Mouse (Mus musculus) right cerebral cortex, postnatal 10 days (tissue): Measurements from ENCODE around the gene March7.

Experiments
- DNase-seq, 2 experiments: peaks; one replicate each; pipeline ENCODE4 v3.0.0; 2021; ENCODE audit warnings: low spot score in 2 of 2

March7 gene

GRCm38 (mm10) chr2:60209703-60210651, at the start of gene March7, which contains the start of gene Baz2b:
Gene March7 (plus strand): TSS chr2:60209887.
Gene Baz2b (minus strand): TSS chr2:60209839.
- peak; percentile 86 to 91 for DNase-seq

- DNase-seq: no peak
Measured at GRCm38 (mm10) chr2:60163744-60164143, 45.9 kb upstream of the March7 start.

GRCm38 (mm10) chr2:60165679-60166078, 44.0 kb upstream of the March7 start:
- no peak for DNase-seq

- DNase-seq: no peak
Measured at GRCm38 (mm10) chr2:60166878-60167277, 42.8 kb upstream of the March7 start.

GRCm38 (mm10) chr2:60171786-60172530, 37.7 kb upstream of the March7 start:
- peak; percentile 28 to 30 for DNase-seq

GRCm38 (mm10) chr2:60172531-60172914, 37.2 kb upstream of the March7 start:
- DNase-seq: no peak

- no peak for DNase-seq
Measured at GRCm38 (mm10) chr2:60173190-60173589, 36.5 kb upstream of the March7 start.

GRCm38 (mm10) chr2:60173595-60173994, 36.1 kb upstream of the March7 start:
- DNase-seq: no peak

GRCm38 (mm10) chr2:60175078-60175477, 34.6 kb upstream of the March7 start:
- no peak for DNase-seq

GRCm38 (mm10) chr2:60176087-60176486, 33.6 kb upstream of the March7 start:
- DNase-seq: no peak

GRCm38 (mm10) chr2:60177490-60177889, 32.2 kb upstream of the March7 start:
- no peak for DNase-seq

- DNase-seq: no peak
Measured at GRCm38 (mm10) chr2:60181696-60182095, 28.0 kb upstream of the March7 start.

- no peak for DNase-seq
Measured at GRCm38 (mm10) chr2:60196841-60197240, 12.8 kb upstream of the March7 start.

- DNase-seq: no peak
Measured at GRCm38 (mm10) chr2:60200051-60200562, 9.6 kb upstream of the March7 start.

GRCm38 (mm10) chr2:60200667-60201066, 9.0 kb upstream of the March7 start:
- DNase-seq: peak in 1 of 2 experiments; percentile 63

GRCm38 (mm10) chr2:60202900-60203530, 6.7 kb upstream of the March7 start:
- no peak for DNase-seq

- no peak for DNase-seq
Measured at GRCm38 (mm10) chr2:60203733-60204132, 6.0 kb upstream of the March7 start.

GRCm38 (mm10) chr2:60204162-60204561, 5.5 kb upstream of the March7 start:
- no peak for DNase-seq

GRCm38 (mm10) chr2:60205795-60206194, 3.9 kb upstream of the March7 start:
- no peak for DNase-seq

- DNase-seq: peak; percentile 66 to 70
Measured at GRCm38 (mm10) chr2:60209122-60209611, 520 bp upstream of the March7 start.

- no peak for DNase-seq
Measured at GRCm38 (mm10) chr2:60210821-60211220, 1.1 kb downstream of the March7 start.

- no peak for DNase-seq
Measured at GRCm38 (mm10) chr2:60212488-60212887, 2.8 kb downstream of the March7 start.
